Mouse (Mus musculus): ENCODE measurements around the gene Efhd2.

DNA sequence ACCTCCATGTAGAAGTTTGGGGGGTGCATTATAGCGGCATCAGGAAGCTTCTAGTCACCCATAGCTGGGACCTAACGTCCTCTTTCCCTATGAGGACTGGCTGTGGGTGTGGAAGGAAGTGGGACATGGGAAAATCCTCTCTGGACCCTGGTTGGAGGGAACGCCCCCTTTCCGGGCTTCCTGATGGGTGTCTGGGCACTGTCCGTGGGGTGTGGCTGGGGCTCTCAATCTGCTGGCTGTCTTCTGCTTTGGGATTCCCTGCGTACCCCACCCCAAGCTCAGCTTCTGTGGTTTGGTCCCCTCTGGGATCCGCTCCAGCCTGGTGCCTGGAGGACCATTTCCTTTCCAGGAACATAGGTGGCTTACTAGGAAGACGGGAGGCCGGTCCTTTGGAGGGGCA, 1.7 kb downstream of the Efhd2 start:
- no peak for TF ChIP-seq POLR2A (IDR thresholded peaks at IDR 0.05; ENCODE audit: borderline replicate concordance, extremely low read depth, low read depth, low read length)
- TF ChIP-seq CTCF (IDR thresholded peaks at IDR 0.05; ENCODE audit: insufficient read depth, low read length): no peak

Data from lung, adult 2 months (tissue).